Mouse (Mus musculus) spleen, adult 2 months (tissue): ENCODE data around the gene Capn3.

ENCODE experiments used
- CTCF ChIP-seq: fragments of 200-500 bp; IDR thresholded peaks from 2 replicates; pipeline ENCODE4 v1.5.1; 2011; ENCODE audit warnings: mild to moderate bottlenecking, inconsistent platforms; ENCODE audit not compliant: insufficient read depth, insufficient read length, insufficient replicate concordance; ENCODE audit errors: extremely low read depth
- POLR2A ChIP-seq: fragments of 200-500 bp; IDR thresholded peaks from 2 replicates; pipeline ENCODE4 v1.6.1; 2011; ENCODE audit warnings: low read depth, low read length, inconsistent platforms

DNA sequence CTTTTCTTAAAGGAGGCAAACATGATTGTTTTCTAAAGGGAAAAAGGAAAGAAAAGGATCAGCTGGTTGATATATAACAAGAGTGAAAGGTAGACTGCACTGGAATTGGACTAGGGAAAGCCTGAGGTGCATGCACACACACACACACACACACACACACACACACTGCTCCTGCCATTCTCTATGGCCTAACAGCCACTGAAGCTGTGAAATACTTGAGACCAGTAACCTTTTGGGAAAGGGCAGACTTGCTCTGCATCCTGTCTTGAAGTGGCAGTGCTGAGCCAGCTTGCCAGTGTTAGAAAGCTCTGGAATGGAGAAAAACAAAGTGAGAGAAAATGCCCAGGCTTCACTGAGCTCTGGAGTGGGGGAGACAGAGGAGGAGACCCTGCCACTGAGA lies 12.2 kb downstream of the Capn3 start:
- TF ChIP-seq CTCF (no peak), POLR2A (no peak)
